Mouse (Mus musculus) layer of hippocampus, adult 2 months (tissue): Measurements from ENCODE around the gene Tmem233. TPM values are rescaled to one million over a fixed set of nuclear protein-coding genes. Genes with fewer than 3 reads are reported as not detected.

Experiments
- DNase-seq, 2 experiments: peaks; one replicate each; pipeline ENCODE4 v3.0.0; 2022; ENCODE audit warnings: low spot score in 2 of 2
- H3K27ac ChIP-seq: fragments of 200-600 bp; 2 replicates; pipeline ENCODE4 v1.8.1; 2022
- H3K4me3 ChIP-seq: fragments of 200-600 bp; 2 replicates; pipeline ENCODE4 v1.8.1; 2022; ENCODE audit warnings: mild to moderate bottlenecking
- CTCF ChIP-seq: fragments of 200-600 bp; conservative IDR thresholded peaks from 2 replicates; pipeline ENCODE4 v1.8.1; 2022; ENCODE audit warnings: antibody characterized with exemption, mild to moderate bottlenecking, moderate library complexity
- total RNA-seq, 2 experiments: library from RNA; stranded (reverse); gene quantifications; 2 replicates each; pipeline ENCODE4 v1.2.3; 2021

The Tmem233 gene
- total RNA-seq, 2 experiments from 2014 or later: not detected

- no peak overlapping the region for H3K4me3 ChIP-seq
- no peak for TF ChIP-seq CTCF
- no peak for DNase-seq
- no peak overlapping the region for H3K27ac ChIP-seq
Measured at GRCm38 (mm10) chr5:116048321-116048720, 34.7 kb downstream of the Tmem233 start.

GRCm38 (mm10) chr5:116046246-116046645, 36.8 kb downstream of the Tmem233 start:
- no peak for TF ChIP-seq CTCF
- DNase-seq: no peak
- no peak overlapping the region for H3K4me3 ChIP-seq

GRCm38 (mm10) chr5:116045581-116045980, 37.5 kb downstream of the Tmem233 start:
- no peak for DNase-seq
- Histone ChIP-seq H3K27ac (no peak overlapping the region), H3K4me3 (no peak overlapping the region)
- no peak for TF ChIP-seq CTCF

More at GRCm38 (mm10) chr5:116046246-116046645, 36.8 kb downstream of the Tmem233 start:
- H3K27ac ChIP-seq: no peak overlapping the region

- no peak for TF ChIP-seq CTCF
- Histone ChIP-seq H3K27ac (no peak overlapping the region), H3K4me3 (no peak overlapping the region)
- DNase-seq: no peak
Measured at GRCm38 (mm10) chr5:116042241-116042640, 40.8 kb downstream of the Tmem233 start.

GRCm38 (mm10) chr5:116039706-116040105, 43.3 kb downstream of the Tmem233 start:
- H3K27ac ChIP-seq: no peak overlapping the region
- DNase-seq: no peak
- no peak for TF ChIP-seq CTCF
- no peak overlapping the region for H3K4me3 ChIP-seq

- TF ChIP-seq CTCF: no peak
- no peak for DNase-seq
- H3K4me3 ChIP-seq: no peak overlapping the region
- H3K27ac ChIP-seq: no peak overlapping the region
Measured at GRCm38 (mm10) chr5:116037731-116038130, 45.3 kb downstream of the Tmem233 start.

GRCm38 (mm10) chr5:116036465-116036864, 46.6 kb downstream of the Tmem233 start:
- no peak overlapping the region for H3K27ac ChIP-seq
- no peak for TF ChIP-seq CTCF
- H3K4me3 ChIP-seq: no peak overlapping the region
- DNase-seq: no peak

GRCm38 (mm10) chr5:116031190-116031577, 51.9 kb downstream of the Tmem233 start:
- DNase-seq: peak; percentile 63 to 81
- Histone ChIP-seq H3K4me3 (no peak overlapping the region), H3K27ac (no peak overlapping the region)
- peak; percentile 82 for TF ChIP-seq CTCF

- no peak overlapping the region for H3K27ac ChIP-seq
- TF ChIP-seq CTCF: no peak
- DNase-seq: no peak
- H3K4me3 ChIP-seq: no peak overlapping the region
Measured at GRCm38 (mm10) chr5:116030566-116031189, 52.4 kb downstream of the Tmem233 start.

- no peak overlapping the region for H3K27ac ChIP-seq
- no peak for DNase-seq
- no peak overlapping the region for H3K4me3 ChIP-seq
- no peak for TF ChIP-seq CTCF
Measured at GRCm38 (mm10) chr5:116029071-116029470, 54.0 kb downstream of the Tmem233 start.

- TF ChIP-seq CTCF: no peak
Measured at GRCm38 (mm10) chr5:116026561-116026960, 56.5 kb downstream of the Tmem233 start.

GRCm38 (mm10) chr5:116026107-116026506, 56.9 kb downstream of the Tmem233 start:
- no peak for DNase-seq
- H3K27ac ChIP-seq: no peak overlapping the region
- no peak overlapping the region for H3K4me3 ChIP-seq
- no peak for TF ChIP-seq CTCF

More at GRCm38 (mm10) chr5:116026561-116026960, 56.5 kb downstream of the Tmem233 start:
- no peak overlapping the region for H3K4me3 ChIP-seq
- DNase-seq: no peak
- no peak overlapping the region for H3K27ac ChIP-seq

GRCm38 (mm10) chr5:116024327-116024739, 58.7 kb downstream of the Tmem233 start, which contains the start of gene Prkab1:
Gene Prkab1, minus strand, starts transcription at chr5:116024508.
- peak within 1 kb of the TSS; percentile 90 for H3K27ac ChIP-seq
- peak within 1 kb of the TSS; percentile 61 for H3K4me3 ChIP-seq
- DNase-seq: peak; percentile 91 to 93
- peak; percentile 76 for TF ChIP-seq CTCF

GRCm38 (mm10) chr5:116023821-116024284, 59.2 kb downstream of the Tmem233 start:
- Histone ChIP-seq H3K27ac (peak overlapping the region; percentile 90), H3K4me3 (peak overlapping the region; percentile 61)
- peak in 1 of 2 experiments; percentile 42 for DNase-seq
- TF ChIP-seq CTCF: no peak
